Mouse (Mus musculus) hindlimb bud, embryonic 11.5 days (tissue): ENCODE measurements around the gene Pole2.
A peak's percentile ranks its signal among the peaks of the same experiment; 100 is the strongest.
"Not testable (repeated sequence)": the region's sequence is repeated elsewhere in the genome, so short reads cannot be mapped to it uniquely, and the experiment has no call there.

ENCODE experiments used
- DNase-seq: peaks from one replicate; pipeline ENCODE4 v3.0.0-alpha.2; 2012; ENCODE audit warnings: low read depth, low spot score; ENCODE audit errors: extremely low spot score

Pole2 gene

GRCm38 (mm10) chr12:69181800-69182199 lies 46.2 kb downstream of the Pole2 start:
- DNase-seq: no peak

DNA sequence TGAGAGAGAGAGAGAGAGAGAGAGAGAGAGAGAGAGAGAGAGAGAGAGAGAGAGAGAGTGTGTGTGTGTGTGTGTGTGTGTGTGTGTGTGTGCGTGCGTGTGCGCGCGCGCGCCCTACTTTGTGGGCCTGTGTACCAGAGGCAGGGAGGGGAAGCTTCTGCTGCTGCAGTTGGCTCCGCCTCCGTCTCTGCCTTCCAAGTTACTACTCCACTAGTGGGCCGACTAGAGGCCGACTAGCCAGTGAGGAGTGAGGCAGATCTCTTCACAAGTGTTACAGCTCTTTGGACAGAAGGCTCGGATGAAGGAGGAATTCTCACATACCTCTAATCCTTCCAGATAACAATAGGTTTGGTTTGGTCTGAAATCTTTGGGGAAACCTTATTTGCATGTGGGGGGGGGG lies 48.6 kb downstream of the Pole2 start:
- DNase-seq: no peak

DNA sequence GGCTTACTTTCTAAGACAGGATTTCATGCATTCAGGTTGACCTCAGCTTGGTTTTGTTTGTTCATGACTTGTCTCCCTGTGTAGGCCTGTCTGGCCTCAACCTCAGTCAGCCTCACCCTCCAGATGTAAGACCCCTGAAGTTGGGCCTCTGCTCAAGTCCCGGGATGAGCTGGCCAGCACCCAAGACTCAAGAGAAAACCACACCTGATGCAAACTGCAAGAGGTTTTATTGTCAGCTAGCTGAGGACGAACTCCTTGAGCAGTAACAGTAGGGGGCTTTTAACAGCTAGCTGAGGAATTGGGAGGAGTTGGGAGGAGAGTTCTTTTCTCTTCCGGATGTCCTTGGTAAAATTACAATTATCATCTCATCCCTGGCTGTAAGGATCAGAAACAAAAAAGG lies 50.5 kb downstream of the Pole2 start:
- no peak for DNase-seq

DNA sequence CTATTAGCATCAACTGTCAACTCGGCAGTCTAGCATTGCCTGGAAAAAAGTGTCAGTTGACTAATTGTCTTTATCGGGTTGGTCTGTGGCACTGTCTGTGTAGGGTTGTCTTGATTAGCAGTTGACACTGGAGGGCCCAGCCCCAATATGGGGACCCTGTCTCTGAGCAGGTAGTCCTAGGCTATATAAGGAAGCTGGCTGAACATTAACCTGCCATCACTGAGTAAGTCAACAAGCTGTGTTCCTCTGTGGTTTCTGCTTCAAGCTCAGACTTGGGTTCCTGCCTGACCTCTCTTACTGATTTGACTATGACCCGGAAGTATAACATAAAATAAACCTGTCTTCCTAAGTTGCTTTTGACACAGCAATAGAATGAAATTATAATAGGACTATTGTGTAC lies 52.0 kb downstream of the Pole2 start:
- DNase-seq: no peak

DNA sequence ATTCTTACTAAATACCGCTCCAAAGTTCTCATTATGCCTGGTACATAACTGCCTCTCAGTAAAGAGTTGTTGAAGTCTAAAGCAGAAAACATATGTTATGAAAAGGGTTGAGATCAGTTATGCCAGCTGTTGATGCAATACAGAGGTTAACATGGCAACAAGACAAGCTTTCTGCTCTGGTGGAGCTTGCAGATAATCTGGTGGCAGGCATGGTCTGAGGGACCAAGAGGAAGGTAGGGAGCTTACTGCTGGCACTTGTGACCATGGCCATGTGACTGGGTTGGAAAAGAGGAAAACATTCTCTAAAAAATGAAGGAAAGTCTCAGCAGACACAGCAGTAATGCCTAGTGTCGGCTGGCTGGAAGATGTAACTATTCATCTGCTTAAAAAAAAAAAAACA lies 56.7 kb downstream of the Pole2 start:
- no peak for DNase-seq

- DNase-seq: peak; percentile 57
Measured at GRCm38 (mm10) chr12:69168461-69169106, 59.4 kb downstream of the Pole2 start, which contains the start of gene Lrr1. TSS of gene Lrr1 (plus strand) at chr12:69168814.

DNA sequence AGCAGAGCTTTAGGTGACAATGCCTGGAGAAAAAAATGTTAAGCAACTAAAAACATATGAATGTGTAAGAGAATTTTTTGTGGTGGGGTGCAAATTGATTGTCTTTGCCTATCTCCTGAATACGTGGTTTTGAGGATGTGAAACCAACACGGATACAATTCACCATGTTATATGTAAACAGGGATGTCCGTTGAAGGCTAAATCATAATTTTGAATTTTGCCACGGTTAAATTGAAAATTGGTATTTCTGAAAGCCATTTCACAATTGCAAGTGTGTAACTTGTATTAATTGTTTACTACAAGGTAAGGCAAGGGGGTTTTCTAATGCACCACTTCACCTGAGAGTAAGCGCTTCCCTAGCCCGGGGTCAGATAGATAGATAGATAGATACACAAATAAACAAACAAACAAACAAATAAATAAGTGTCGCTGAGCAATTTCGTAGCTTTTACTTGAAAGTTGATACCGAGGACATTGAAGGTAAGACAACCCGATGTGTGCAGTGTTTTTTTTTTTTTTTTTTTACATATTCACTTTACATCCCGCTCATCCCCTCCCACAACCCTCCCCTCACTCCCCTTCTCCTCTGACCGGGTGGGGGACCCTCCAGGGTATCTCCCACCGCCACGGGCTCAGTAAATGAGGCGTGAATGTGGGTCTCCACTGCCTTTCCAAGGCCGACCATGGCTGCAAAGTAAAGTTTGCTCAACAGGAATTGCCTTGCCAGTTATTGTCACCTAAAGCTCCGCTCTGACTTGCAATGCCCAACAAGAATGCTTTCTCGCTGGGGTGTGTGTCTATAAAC lies 60.1 kb downstream of the Pole2 start:
- no peak for DNase-seq

DNA sequence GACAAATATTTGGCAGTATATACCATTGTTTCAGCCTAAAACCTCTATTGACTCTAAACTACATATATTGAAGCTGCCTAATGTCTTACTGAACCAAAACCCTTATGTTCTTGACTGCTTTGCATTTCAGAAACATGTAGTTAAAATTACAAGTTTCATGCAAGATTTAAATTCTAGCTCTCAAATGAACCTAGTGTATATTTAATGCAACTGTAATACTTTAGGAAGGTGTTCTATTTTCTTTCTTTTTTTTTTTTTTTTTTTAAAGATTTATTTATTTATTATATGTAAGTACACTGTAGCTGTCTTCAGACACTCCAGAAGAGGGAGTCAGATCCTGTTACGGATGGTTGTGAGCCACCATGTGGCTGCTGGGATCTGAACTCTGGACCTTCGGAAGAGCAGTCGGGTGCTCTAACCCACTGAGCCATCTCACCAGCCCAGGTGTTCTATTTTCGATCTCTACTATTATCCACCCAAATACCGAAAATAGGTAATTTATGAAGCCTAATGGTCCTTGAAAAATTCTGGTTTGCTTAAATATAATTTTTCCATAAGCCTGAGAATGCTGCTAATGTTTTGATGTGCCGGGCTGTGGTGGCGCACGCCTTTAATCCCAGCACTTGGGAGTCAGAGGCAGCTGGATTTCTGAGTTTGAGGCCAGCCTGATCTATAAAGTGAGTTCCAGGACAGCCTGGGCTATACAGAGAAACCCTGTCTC lies 61.0 kb downstream of the Pole2 start:
- DNase-seq: not testable (repeated sequence)

DNA sequence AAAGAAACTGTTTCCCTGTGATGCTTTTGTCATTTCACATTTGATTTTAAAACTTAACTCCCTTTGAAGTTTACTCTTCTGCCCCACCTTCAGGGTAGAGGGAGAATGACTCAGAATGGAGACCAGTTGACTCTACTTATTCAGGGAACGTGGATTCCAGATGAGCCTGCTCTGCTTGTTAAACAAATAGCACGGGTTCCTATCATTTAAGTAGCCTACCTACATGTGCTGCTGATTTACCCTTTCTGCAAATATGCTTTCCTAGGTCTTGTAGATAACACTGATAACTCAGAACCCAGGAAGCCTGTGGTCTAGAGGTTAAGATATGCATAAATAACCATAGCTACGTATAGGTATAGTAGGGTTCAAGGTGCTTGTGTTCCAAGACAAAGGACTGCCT lies 63.1 kb downstream of the Pole2 start:
- no peak for DNase-seq

GRCm38 (mm10) chr12:69163586-69163985 lies 64.4 kb downstream of the Pole2 start:
- not testable (repeated sequence) for DNase-seq

- DNase-seq: not testable (repeated sequence)
Measured at GRCm38 (mm10) chr12:69160677-69161076, 67.3 kb downstream of the Pole2 start.

GRCm38 (mm10) chr12:69159578-69159940 lies 68.4 kb downstream of the Pole2 start:
- peak; percentile 98 for DNase-seq

- DNase-seq: peak; percentile 100
Measured at GRCm38 (mm10) chr12:69158765-69159577, 69.0 kb downstream of the Pole2 start, which contains the start of gene Rps29. TSS of gene Rps29 (minus strand) at chr12:69159186.

- DNase-seq: no peak
Measured at GRCm38 (mm10) chr12:69158366-69158764, 69.6 kb downstream of the Pole2 start.

GRCm38 (mm10) chr12:69157107-69157506 lies 70.9 kb downstream of the Pole2 start:
- no peak for DNase-seq

- DNase-seq: no peak
Measured at GRCm38 (mm10) chr12:69156436-69156835, 71.6 kb downstream of the Pole2 start.

- no peak for DNase-seq
Measured at GRCm38 (mm10) chr12:69155923-69156322, 72.1 kb downstream of the Pole2 start.
